Mouse (Mus musculus) thymus, postnatal 4 days (tissue): ENCODE results near the gene Adamtsl3.
"Not testable (repeated sequence)": the region's sequence is repeated elsewhere in the genome, so short reads cannot be mapped to it uniquely, and the experiment has no call there.

Source experiments
- DNase-seq: peaks from one replicate; pipeline ENCODE4 v3.0.0; 2021

Adamtsl3 gene

GRCm38 (mm10) chr7:82364567-82364966 is 29.1 kb downstream of the Adamtsl3 start:
- no peak for DNase-seq

- DNase-seq, result no peak
These were observed 30.6 kb downstream of the Adamtsl3 start for GRCm38 (mm10) chr7:82366056-82366455.

GRCm38 (mm10) chr7:82366471-82366870 is 31.0 kb downstream of the Adamtsl3 start:
- DNase-seq, result no peak

- no peak for DNase-seq
These were observed 32.6 kb downstream of the Adamtsl3 start for GRCm38 (mm10) chr7:82368047-82368446.

- no peak for DNase-seq
These were observed 34.6 kb downstream of the Adamtsl3 start for GRCm38 (mm10) chr7:82370132-82370531.

GRCm38 (mm10) chr7:82371411-82371810 is 35.9 kb downstream of the Adamtsl3 start:
- no peak for DNase-seq

GRCm38 (mm10) chr7:82378311-82378710 is 42.8 kb downstream of the Adamtsl3 start:
- no peak for DNase-seq

GRCm38 (mm10) chr7:82379765-82380164 is 44.3 kb downstream of the Adamtsl3 start:
- no peak for DNase-seq

- no peak for DNase-seq
These were observed 47.5 kb downstream of the Adamtsl3 start for GRCm38 (mm10) chr7:82382843-82383535.

GRCm38 (mm10) chr7:82383536-82383848 is 48.0 kb downstream of the Adamtsl3 start:
- no peak for DNase-seq

GRCm38 (mm10) chr7:82387121-82387520 is 51.6 kb downstream of the Adamtsl3 start:
- no peak for DNase-seq

- DNase-seq, result no peak
These were observed 59.1 kb downstream of the Adamtsl3 start for GRCm38 (mm10) chr7:82394435-82395186.

- DNase-seq, result no peak
These were observed 59.7 kb downstream of the Adamtsl3 start for GRCm38 (mm10) chr7:82395239-82395638.

- DNase-seq, result no peak
These were observed 60.4 kb downstream of the Adamtsl3 start for GRCm38 (mm10) chr7:82395751-82396512.

GRCm38 (mm10) chr7:82396869-82397268 is 61.4 kb downstream of the Adamtsl3 start:
- no peak for DNase-seq

- DNase-seq, result no peak
These were observed 62.1 kb downstream of the Adamtsl3 start for GRCm38 (mm10) chr7:82397632-82398031.

GRCm38 (mm10) chr7:82405466-82406045 is 70.1 kb downstream of the Adamtsl3 start:
- no peak for DNase-seq

GRCm38 (mm10) chr7:82410966-82411365 is 75.5 kb downstream of the Adamtsl3 start:
- DNase-seq, result no peak

GRCm38 (mm10) chr7:82416653-82417052 is 81.2 kb downstream of the Adamtsl3 start:
- no peak for DNase-seq

- no peak for DNase-seq
These were observed 81.6 kb downstream of the Adamtsl3 start for GRCm38 (mm10) chr7:82417053-82417452.

GRCm38 (mm10) chr7:82420329-82421052 is 85.0 kb downstream of the Adamtsl3 start:
- DNase-seq, result not testable (repeated sequence)

GRCm38 (mm10) chr7:82422561-82422960 is 87.1 kb downstream of the Adamtsl3 start:
- no peak for DNase-seq

- no peak for DNase-seq
These were observed 88.1 kb downstream of the Adamtsl3 start for GRCm38 (mm10) chr7:82423602-82424001.
